Mouse (Mus musculus) liver, embryonic 15.5 days (tissue): ENCODE results near the gene Gabrr3. TPM values are rescaled to one million over a fixed set of nuclear protein-coding genes. Genes with fewer than 3 reads are reported as not detected.

Experiments used
- ATAC-seq: fragments of 200-750 bp; cut with Nextera tagmentation; 2 replicates; pipeline ENCODE4 v1.8.0; 2017; ENCODE audit warnings: moderate number of reproducible peaks, mild to moderate bottlenecking, moderate library complexity; ENCODE audit not compliant: insufficient read depth
- H3K27ac ChIP-seq: fragments of 300-500 bp; sonication (generic); replicated peaks from 2 replicates; pipeline ENCODE4 v1.5.1; 2015; ENCODE audit warnings: mild to moderate bottlenecking, inconsistent platforms
- H3K27me3 ChIP-seq: fragments of 300-500 bp; sonication (generic); 2 replicates; pipeline ENCODE4 v1.6.1; 2015; ENCODE audit warnings: mild to moderate bottlenecking, inconsistent platforms
- H3K36me3 ChIP-seq: fragments of 300-500 bp; sonication (generic); replicated peaks from 2 replicates; pipeline ENCODE4 v1.6.1; 2015; ENCODE audit warnings: moderate library complexity, mild to moderate bottlenecking, inconsistent platforms
- H3K4me1 ChIP-seq: fragments of 300-500 bp; sonication (generic); replicated peaks from 2 replicates; pipeline ENCODE4 v1.6.1; 2015; ENCODE audit warnings: inconsistent platforms
- H3K4me2 ChIP-seq: fragments of 300-500 bp; sonication (generic); 2 replicates; pipeline ENCODE4 v1.6.1; 2015; ENCODE audit warnings: moderate library complexity, mild to moderate bottlenecking, inconsistent platforms
- H3K4me3 ChIP-seq: fragments of 300-500 bp; sonication (generic); replicated peaks from 2 replicates; pipeline ENCODE4 v1.5.1; 2015; ENCODE audit warnings: mild to moderate bottlenecking, inconsistent platforms
- H3K9ac ChIP-seq: fragments of 300-500 bp; sonication (generic); 2 replicates; pipeline ENCODE4 v1.6.1; 2015; ENCODE audit warnings: moderate library complexity, mild to moderate bottlenecking, inconsistent platforms
- H3K9me3 ChIP-seq: fragments of 300-500 bp; sonication (generic); replicated peaks from 2 replicates; pipeline ENCODE4 v1.6.1; 2016; ENCODE audit warnings: inconsistent platforms
- WGBS: fragments of 180-500 bp; shearing (Covaris S2); methylation state at CpG from one replicate; pipeline ENCODE4 v1.1.7; 2015; ENCODE audit warnings: mixed read lengths; ENCODE audit not compliant: insufficient replicate concordance; 5-methylcytosine and 5-hydroxymethylcytosine counted together
- polyA plus RNA-seq: library from polyadenylated mRNA; unstranded; fragments of >200 nt; fragmentation: Nextera tagmentation; extraction: Ambion mirVana; gene quantifications from 2 replicates; pipeline ENCODE4 v1.2.1, GENCODE M21; 2015

Gabrr3 gene
- polyA plus RNA-seq: not detected in 2 replicates

DNA sequence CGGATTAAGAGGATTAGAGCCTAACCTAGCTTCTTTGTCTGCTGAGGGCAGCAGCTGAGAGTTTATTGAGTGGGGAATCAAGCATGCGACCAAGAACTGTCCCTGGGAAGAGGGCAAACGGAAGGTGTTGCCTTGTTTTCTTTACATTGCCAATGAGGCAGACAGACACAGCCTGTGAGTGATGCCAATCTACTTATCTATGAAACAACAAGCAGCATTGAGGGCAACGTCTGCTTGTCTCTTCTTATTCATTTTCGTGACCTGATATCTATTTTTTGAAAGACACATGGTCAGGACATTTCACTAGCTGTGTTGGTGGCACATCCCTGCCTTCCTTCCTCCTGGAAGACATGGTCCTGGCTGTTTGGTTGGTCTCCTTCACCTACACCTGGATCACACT is at the start of gene Gabrr3:
Gabrr3 (plus strand) TSS at position 301 of the 400 bp plus-strand sequence.
- 51% methylated on average over 5 of the region's 5 CpGs for WGBS
- H3K4me2 ChIP-seq: no peak within 1 kb of the TSS
- H3K9me3 ChIP-seq: no peaks in the 10 kb centered on the region
- ATAC-seq: no peak
- no peak within 1 kb of the TSS for H3K4me3 ChIP-seq
- H3K9ac ChIP-seq: no peak within 1 kb of the TSS
- H3K36me3 ChIP-seq: no peaks in the 10 kb centered on the region
- no peak within 1 kb of the TSS for H3K27ac ChIP-seq
- H3K4me1 ChIP-seq: no peaks in the 10 kb centered on the region
- H3K27me3 ChIP-seq: no peaks in the 10 kb centered on the region

DNA sequence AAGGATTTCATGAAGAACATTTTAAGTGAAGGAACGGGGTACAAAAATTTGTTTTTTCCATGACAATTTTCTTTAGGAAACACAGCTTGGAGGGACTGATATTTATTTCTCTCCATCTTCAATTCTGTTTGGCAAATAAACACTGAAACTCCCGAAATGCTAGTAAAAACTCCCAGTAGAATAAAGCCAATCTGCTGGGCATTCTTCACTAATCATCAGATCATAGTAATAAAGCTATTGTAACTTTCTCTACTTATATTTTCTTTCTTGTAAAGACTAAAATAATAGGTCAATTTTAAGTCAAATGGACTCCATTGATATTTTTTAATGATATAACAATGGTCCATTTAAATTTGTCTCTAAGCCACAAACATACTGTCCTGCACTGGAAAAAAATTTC is 43.2 kb upstream of the Gabrr3 start, which contains the start of gene Olfr209:
Olfr209 (minus strand) TSS at position 101 of the 400 bp plus-strand sequence.
- WGBS: 41% methylated on average over 2 of the region's 2 CpGs
- no peak within 1 kb of the TSS for H3K9ac ChIP-seq
- no peaks in the 10 kb centered on the region for H3K27me3 ChIP-seq
- H3K4me1 ChIP-seq: no peaks in the 10 kb centered on the region
- H3K4me3 ChIP-seq: no peak within 1 kb of the TSS
- no peak within 1 kb of the TSS for H3K27ac ChIP-seq
- no peak within 1 kb of the TSS for H3K4me2 ChIP-seq
- no peak for ATAC-seq
- no peaks in the 10 kb centered on the region for H3K36me3 ChIP-seq
- H3K9me3 ChIP-seq: no peaks in the 10 kb centered on the region

GRCm38 (mm10) chr16:59393300-59393699 is 13.8 kb upstream of the Gabrr3 start:
- Histone ChIP-seq H3K9me3 (no peaks in the 10 kb centered on the region), H3K4me3 (no peak overlapping the region), H3K27me3 (no peaks in the 10 kb centered on the region), H3K27ac (no peak overlapping the region), H3K4me1 (no peaks in the 10 kb centered on the region), H3K36me3 (no peaks in the 10 kb centered on the region), H3K4me2 (no peak overlapping the region), H3K9ac (no peak overlapping the region)
- ATAC-seq: no peak
- 56% methylated on average over 3 of the region's 3 CpGs for WGBS

DNA sequence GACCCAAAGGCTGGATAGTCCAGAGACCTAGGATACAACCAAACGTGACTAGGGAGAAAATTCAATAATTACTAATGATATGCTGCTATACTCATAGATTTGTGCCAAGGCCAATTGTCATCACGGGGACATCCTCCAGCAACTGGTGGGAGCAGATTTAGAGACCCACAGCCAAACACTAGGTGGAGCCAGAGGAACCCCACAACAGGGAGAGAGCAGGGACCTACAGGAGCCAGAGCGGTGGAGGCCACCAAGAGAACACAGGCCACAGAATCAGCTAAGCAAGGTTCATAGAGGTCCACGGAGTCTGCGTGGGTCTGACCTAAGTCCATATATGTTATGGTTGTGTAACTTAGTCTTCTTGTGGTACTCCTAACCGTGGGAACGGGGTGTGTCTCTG is 6.0 kb upstream of the Gabrr3 start:
- no peak for ATAC-seq
- no peaks in the 10 kb centered on the region for H3K4me1 ChIP-seq

DNA sequence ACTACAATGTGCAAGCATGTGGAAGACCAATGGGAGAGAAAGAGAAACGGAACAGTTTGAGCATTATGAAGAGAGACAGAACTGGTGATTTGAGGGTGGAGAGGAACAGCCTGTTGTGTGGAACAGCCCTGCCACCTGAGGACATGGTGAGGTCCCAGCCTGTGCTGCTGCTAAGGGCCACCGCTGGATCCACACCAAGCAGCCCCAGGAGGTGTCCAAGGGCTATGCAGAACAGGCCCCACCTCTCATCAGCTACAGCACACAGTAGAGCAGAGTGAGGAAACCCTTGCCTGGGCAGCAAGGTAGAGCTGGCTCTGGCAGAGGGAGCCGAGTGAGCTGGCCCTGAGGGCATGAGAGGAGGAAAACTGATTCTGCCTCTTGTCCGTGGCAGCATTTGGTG is 5.1 kb upstream of the Gabrr3 start:
- no peak overlapping the region for H3K4me2 ChIP-seq
- WGBS: 50% methylated on average over 4 of the region's 4 CpGs
- no peaks in the 10 kb centered on the region for H3K9me3 ChIP-seq
- ATAC-seq: no peak
- H3K27ac ChIP-seq: no peak overlapping the region
- no peaks in the 10 kb centered on the region for H3K4me1 ChIP-seq
- H3K9ac ChIP-seq: no peak overlapping the region
- H3K36me3 ChIP-seq: no peaks in the 10 kb centered on the region
- H3K4me3 ChIP-seq: no peak overlapping the region
- H3K27me3 ChIP-seq: no peaks in the 10 kb centered on the region

More for the DNA sequence above, 6.0 kb upstream of the Gabrr3 start:
- no peak overlapping the region for H3K9ac ChIP-seq
- H3K36me3 ChIP-seq: no peaks in the 10 kb centered on the region
- no peak overlapping the region for H3K4me3 ChIP-seq
- H3K27me3 ChIP-seq: no peaks in the 10 kb centered on the region
- no peak overlapping the region for H3K4me2 ChIP-seq
- no peak overlapping the region for H3K27ac ChIP-seq
- 55% methylated on average over 7 of the region's 7 CpGs for WGBS
- H3K9me3 ChIP-seq: no peaks in the 10 kb centered on the region

GRCm38 (mm10) chr16:59403684-59404083 is 3.4 kb upstream of the Gabrr3 start:
- no peaks in the 10 kb centered on the region for H3K4me1 ChIP-seq
- H3K36me3 ChIP-seq: no peaks in the 10 kb centered on the region
- no peaks in the 10 kb centered on the region for H3K9me3 ChIP-seq
- no peak overlapping the region for H3K27ac ChIP-seq
- 10% methylated on average over 4 of the region's 4 CpGs for WGBS
- H3K9ac ChIP-seq: no peak overlapping the region
- ATAC-seq: no peak
- no peak overlapping the region for H3K4me3 ChIP-seq
- no peaks in the 10 kb centered on the region for H3K27me3 ChIP-seq
- no peak overlapping the region for H3K4me2 ChIP-seq

- ATAC-seq: no peak
- Histone ChIP-seq H3K9me3 (no peaks in the 10 kb centered on the region), H3K27me3 (no peaks in the 10 kb centered on the region), H3K4me1 (no peaks in the 10 kb centered on the region), H3K36me3 (no peaks in the 10 kb centered on the region), H3K27ac (no peak overlapping the region), H3K4me2 (no peak overlapping the region), H3K9ac (no peak overlapping the region), H3K4me3 (no peak overlapping the region)
- WGBS: 55% methylated on average over 9 of the region's 9 CpGs
Observed at GRCm38 (mm10) chr16:59404798-59405197, 2.3 kb upstream of the Gabrr3 start.

GRCm38 (mm10) chr16:59409341-59409748 is 2.2 kb downstream of the Gabrr3 start:
- Histone ChIP-seq H3K27me3 (no peaks in the 10 kb centered on the region), H3K9ac (no peak overlapping the region), H3K36me3 (no peaks in the 10 kb centered on the region), H3K9me3 (no peaks in the 10 kb centered on the region), H3K4me3 (no peak overlapping the region), H3K4me2 (no peak overlapping the region), H3K4me1 (no peaks in the 10 kb centered on the region), H3K27ac (no peak overlapping the region)
- ATAC-seq: no peak
- 69% methylated on average over 15 of the region's 15 CpGs for WGBS

DNA sequence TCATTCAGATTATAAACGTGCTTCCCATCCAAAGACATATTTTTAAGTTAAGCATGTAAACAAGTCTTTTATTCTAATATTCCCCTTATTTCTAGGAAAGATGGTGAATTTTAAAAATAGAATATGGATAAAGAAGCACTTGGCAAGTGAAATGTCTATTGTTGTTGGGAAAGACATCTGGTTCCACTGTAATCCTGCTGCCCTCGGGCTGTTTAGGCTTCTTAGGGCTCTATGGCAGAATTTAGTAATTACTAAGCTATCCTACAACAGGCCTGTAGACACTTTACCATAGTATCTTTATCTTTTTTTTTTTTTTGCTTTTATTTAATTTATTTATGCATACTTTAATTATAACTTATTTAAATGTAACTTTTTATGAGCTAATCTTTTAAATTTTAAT is 2.7 kb downstream of the Gabrr3 start:
- 46% methylated on average over 2 of the region's 2 CpGs for WGBS
- H3K27ac ChIP-seq: no peak overlapping the region
- no peaks in the 10 kb centered on the region for H3K27me3 ChIP-seq
- no peaks in the 10 kb centered on the region for H3K36me3 ChIP-seq
- no peak overlapping the region for H3K4me2 ChIP-seq
- H3K4me1 ChIP-seq: no peaks in the 10 kb centered on the region
- no peak overlapping the region for H3K9ac ChIP-seq
- no peak overlapping the region for H3K4me3 ChIP-seq
- no peak for ATAC-seq
- no peaks in the 10 kb centered on the region for H3K9me3 ChIP-seq

DNA sequence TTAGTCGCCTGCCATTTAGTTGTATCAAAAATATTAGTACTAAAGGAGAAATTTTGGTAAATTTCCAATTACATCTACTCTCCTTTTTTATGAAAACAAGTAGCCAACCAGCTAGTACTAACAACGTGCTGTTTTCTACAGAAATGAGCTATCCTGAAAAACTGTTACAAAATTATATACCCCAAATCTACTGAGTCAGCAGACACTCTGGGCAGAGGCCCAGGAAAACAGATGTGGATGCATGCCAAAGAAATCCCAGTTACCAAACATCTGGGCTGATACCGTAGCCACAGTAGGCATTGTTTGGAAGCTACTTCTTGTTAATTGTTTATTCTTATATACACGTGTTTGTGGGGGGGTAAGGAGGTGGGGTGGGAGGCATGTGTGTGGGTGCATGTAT is 6.3 kb downstream of the Gabrr3 start:
- Histone ChIP-seq H3K27me3 (no peaks in the 10 kb centered on the region), H3K36me3 (no peaks in the 10 kb centered on the region), H3K4me3 (no peak overlapping the region), H3K4me2 (no peak overlapping the region), H3K4me1 (no peaks in the 10 kb centered on the region), H3K9me3 (no peaks in the 10 kb centered on the region), H3K9ac (no peak overlapping the region), H3K27ac (no peak overlapping the region)
- WGBS: 46% methylated on average over 4 of the region's 4 CpGs
- ATAC-seq: no peak

GRCm38 (mm10) chr16:59420237-59420866 is 13.2 kb downstream of the Gabrr3 start:
- Histone ChIP-seq H3K4me3 (no peak overlapping the region), H3K9ac (no peak overlapping the region), H3K4me2 (no peak overlapping the region), H3K27me3 (no peaks in the 10 kb centered on the region), H3K27ac (no peak overlapping the region), H3K9me3 (no peaks in the 10 kb centered on the region), H3K4me1 (no peaks in the 10 kb centered on the region), H3K36me3 (no peaks in the 10 kb centered on the region)
- no peak for ATAC-seq
- 49% methylated on average over 9 of the region's 9 CpGs for WGBS

GRCm38 (mm10) chr16:59420867-59421251 is 13.7 kb downstream of the Gabrr3 start:
- no peak for ATAC-seq
- no peak overlapping the region for H3K4me2 ChIP-seq
- no peak overlapping the region for H3K4me3 ChIP-seq
- H3K9me3 ChIP-seq: no peaks in the 10 kb centered on the region
- H3K27me3 ChIP-seq: no peaks in the 10 kb centered on the region
- H3K4me1 ChIP-seq: no peaks in the 10 kb centered on the region
- 7% methylated on average over 6 of the region's 6 CpGs for WGBS
- no peak overlapping the region for H3K9ac ChIP-seq
- H3K36me3 ChIP-seq: no peaks in the 10 kb centered on the region
- H3K27ac ChIP-seq: no peak overlapping the region
